Mouse (Mus musculus) skeletal muscle tissue, postnatal 0 days (tissue): ENCODE data around the gene Gm10638. TPM values are rescaled to one million over a fixed set of nuclear protein-coding genes. Genes with fewer than 3 reads are reported as not detected.

Experiments used
- polyA plus RNA-seq: library from polyadenylated mRNA; unstranded; fragments of >200 nt; fragmentation: Nextera tagmentation; extraction: Ambion mirVana; gene quantifications from 2 replicates; pipeline ENCODE4 v1.2.1, GENCODE M21; 2015

The Gm10638 gene
- 7.0 and 7.3 TPM in 2 replicates for polyA plus RNA-seq

GRCm38 (mm10) chr8:86745221-86745934 lies at the start of gene Gm10638, which contains the start of gene Siah1a:
Gene Gm10638 (plus strand): TSS chr8:86745699.
Gene Siah1a (minus strand): TSS chr8:86745934.

Other genes starting within 250 kb of the Gm10638 start
- 0.17 and 0.23 TPM in 2 replicates for gene Abcc12, start 165.0 kb upstream of the Gm10638 start, polyA plus RNA-seq
- 50.0 and 58.3 TPM in 2 replicates for gene Lonp2, start 121.7 kb upstream of the Gm10638 start, polyA plus RNA-seq
- 29.4 and 30.4 TPM in 2 replicates for gene Siah1a, start 235 bp downstream of the Gm10638 start, polyA plus RNA-seq
- 4.3 and 4.8 TPM in 2 replicates for gene N4bp1, start 139.6 kb downstream of the Gm10638 start, polyA plus RNA-seq